In genomic region chr2:30606621-30607052, GRCm38 (mm10) we compare ENCODE assay signal across 10 mouse cellular contexts. TPM values are rescaled to one million over a fixed set of nuclear protein-coding genes. Genes with fewer than 3 reads are reported as not detected.
DNase-seq lines count a peak whose midpoint lies in the region; ATAC-seq and TF ChIP-seq lines count a peak whose summit lies in the region.
"Had no signal": no experiment of that assay in that cellular context is flagged by ENCODE, and none has a peak within 500 bp of the region (broad histone marks: within the 10 kb centered on the region; RNA-seq: fewer than 3 reads in every experiment).

No protein-coding gene starts in this region.

- no peak for TF ChIP-seq CTCF in stomach, postnatal 0 days (IDR thresholded peaks at IDR 0.05; ENCODE audit: low read depth)

- no peaks in the 10 kb centered on the region for H3K9me3 ChIP-seq in neural tube, embryonic 11.5 days (ENCODE audit: control insufficient read depth, low read length)
- no peaks in the 10 kb centered on the region for H3K9me3 ChIP-seq in hindbrain, embryonic 13.5 days
- no peaks in the 10 kb centered on the region for H3K9me3 ChIP-seq in limb, embryonic 12.5 days
- H3K9me3 ChIP-seq in stomach, postnatal 0 days (ENCODE audit: control insufficient read depth, low read length), result no peaks in the 10 kb centered on the region

- no peak for TF ChIP-seq EP300 in stomach, postnatal 0 days (optimal IDR thresholded peaks at IDR 0.05)

- no peak overlapping the region for H3K4me3 ChIP-seq in neural tube, embryonic 11.5 days (ENCODE audit: low read depth, low read length)
- no peak overlapping the region for H3K4me3 ChIP-seq in hindbrain, embryonic 13.5 days
- peak overlapping the region; percentile 18 for H3K4me3 ChIP-seq in limb, embryonic 12.5 days (replicated peaks)
- H3K4me3 ChIP-seq in stomach, postnatal 0 days (ENCODE audit: low read depth, low read length), result no peak overlapping the region

- peak; percentile 81 for DNase-seq in neural tube, embryonic 11.5 days (ENCODE audit: low spot score)
- DNase-seq in neural tube, embryonic 10.5 days (ENCODE audit: extremely low spot score, low spot score), result no peak
- DNase-seq in stomach, postnatal 0 days (ENCODE audit: low spot score), result no peak
- DNase-seq in layer of hippocampus, postnatal 14 days (ENCODE audit: low spot score in 2 of 2), result no peak
- DNase-seq in ovary, adult 18-20 months (ENCODE audit: low spot score), result no peak

- 9% methylated on average over 23 of the region's 23 CpGs for WGBS in neural tube, embryonic 11.5 days
- 2% methylated on average over 23 of the region's 23 CpGs for WGBS in hindbrain, embryonic 13.5 days
- 6% methylated on average over 23 of the region's 23 CpGs for WGBS in limb, embryonic 12.5 days
- WGBS in stomach, postnatal 0 days, result 20% methylated on average over 23 of the region's 23 CpGs

- peak overlapping the region; percentile 33; the same call in 1 of the 2 replicates for H3K9ac ChIP-seq in neural tube, embryonic 11.5 days (ENCODE audit: low read length)
- peak overlapping the region; percentile 63 for H3K9ac ChIP-seq in hindbrain, embryonic 13.5 days
- H3K9ac ChIP-seq in limb, embryonic 12.5 days (replicated peaks), result peak overlapping the region; percentile 47
- 0 out of 2 replicates have a peak overlapping the region, but pooled peaks have one; percentile 27 for H3K9ac ChIP-seq in stomach, postnatal 0 days (ENCODE audit: low read length)
- H3K9ac ChIP-seq: liver, embryonic 14.5 days had no signal

- no peaks in the 10 kb centered on the region for H3K36me3 ChIP-seq in neural tube, embryonic 11.5 days (ENCODE audit: control insufficient read depth, insufficient read depth, low read length)
- no peaks in the 10 kb centered on the region for H3K36me3 ChIP-seq in hindbrain, embryonic 13.5 days
- H3K36me3 ChIP-seq in limb, embryonic 12.5 days, result no peaks in the 10 kb centered on the region
- no peaks in the 10 kb centered on the region for H3K36me3 ChIP-seq in stomach, postnatal 0 days (ENCODE audit: control insufficient read depth, insufficient read depth, low read length)

- H3K4me1 ChIP-seq in neural tube, embryonic 11.5 days (ENCODE audit: control insufficient read depth, insufficient read depth, low read length), result peaks cover 32% of the 10 kb centered on the region
- peaks cover 76% of the 10 kb centered on the region for H3K4me1 ChIP-seq in hindbrain, embryonic 13.5 days (replicated peaks)
- peaks cover 58% of the 10 kb centered on the region for H3K4me1 ChIP-seq in limb, embryonic 12.5 days (replicated peaks)
- peaks cover 3% of the 10 kb centered on the region for H3K4me1 ChIP-seq in stomach, postnatal 0 days (replicated peaks; ENCODE audit: control insufficient read depth, insufficient read depth)

- H3K27me3 ChIP-seq in neural tube, embryonic 11.5 days (ENCODE audit: control insufficient read depth, insufficient read depth, low read length), result 0 out of 2 replicates have a peak, but pooled peaks cover 2% of the 10 kb centered on the region
- no peaks in the 10 kb centered on the region for H3K27me3 ChIP-seq in hindbrain, embryonic 13.5 days
- no peaks in the 10 kb centered on the region for H3K27me3 ChIP-seq in limb, embryonic 12.5 days
- H3K27me3 ChIP-seq in stomach, postnatal 0 days (ENCODE audit: control insufficient read depth, insufficient read depth, low read length), result no peaks in the 10 kb centered on the region
- H3K27me3 ChIP-seq: Patski had no signal

- peak; percentile 54 for ATAC-seq in neural tube, embryonic 11.5 days (ENCODE audit: insufficient read depth, low FRiP score, low TSS enrichment)
- peak; percentile 60 for ATAC-seq in hindbrain, embryonic 13.5 days (ENCODE audit: low FRiP score)
- no peak for ATAC-seq in limb, embryonic 12.5 days (ENCODE audit: insufficient number of reproducible peaks, insufficient read depth, low FRiP score, low TSS enrichment, low read depth)
- ATAC-seq in stomach, postnatal 0 days (ENCODE audit: low FRiP score, low TSS enrichment), result no peak
- no peak for ATAC-seq in megakaryocyte progenitor cell, adult 5-6 weeks (replicated peaks; ENCODE audit: poor library complexity)
- ATAC-seq: Patski had no signal

- H3K27ac ChIP-seq in neural tube, embryonic 11.5 days (ENCODE audit: low read depth, low read length), result peak overlapping the region; percentile 81
- H3K27ac ChIP-seq in hindbrain, embryonic 13.5 days, result peak overlapping the region; percentile 97
- peak overlapping the region; percentile 98 for H3K27ac ChIP-seq in limb, embryonic 12.5 days
- 0 out of 2 replicates have a peak overlapping the region, but pooled peaks have one; percentile 18 for H3K27ac ChIP-seq in stomach, postnatal 0 days (replicated peaks)
- H3K27ac ChIP-seq: liver, embryonic 14.5 days had no signal

- peak overlapping the region; percentile 15 for H3K4me2 ChIP-seq in neural tube, embryonic 11.5 days (ENCODE audit: low read depth)
- peak overlapping the region; percentile 37 for H3K4me2 ChIP-seq in hindbrain, embryonic 13.5 days
- H3K4me2 ChIP-seq in limb, embryonic 12.5 days, result peak overlapping the region; percentile 50
- 0 out of 2 replicates have a peak overlapping the region, but pooled peaks have one; percentile 3 for H3K4me2 ChIP-seq in stomach, postnatal 0 days (replicated peaks; ENCODE audit: low read depth)

RNA-seq across cellular contexts. Expression of gene Cstad, which starts 11.8 kb away (rescaled TPM):
- polyA plus RNA-seq in neural tube, embryonic 11.5 days (2014; fragmentation: Nextera tagmentation; extraction: Ambion mirVana), result 0.48 TPM in 1 of 2 replicates, not detected in the other
- polyA plus RNA-seq in hindbrain, embryonic 13.5 days (2015; fragmentation: Nextera tagmentation; extraction: Ambion mirVana), result 0.77 and 0.83 TPM in 2 replicates
- polyA plus RNA-seq in limb, embryonic 12.5 days (2016; fragmentation: Nextera tagmentation; extraction: Ambion mirVana), result 0.63 and 1.7 TPM in 2 replicates
- 0.57 and 0.63 TPM in 2 replicates for polyA plus RNA-seq in stomach, postnatal 0 days (2015; fragmentation: Nextera tagmentation; extraction: Ambion mirVana)
- total RNA-seq in megakaryocyte progenitor cell, adult 5-6 weeks (2015), result 1.3 TPM in 1 of 2 replicates, not detected in the other
- total RNA-seq in megakaryocyte progenitor cell, adult 5-6 weeks (2017), result not detected in 2 replicates
- total RNA-seq in layer of hippocampus, postnatal 14 days (2021), result 1 to 10 TPM; 7.5 to 9.3 TPM

Comparison
In these comparisons a context has a peak if more than half of its experiments do, and no peak if none do; other contexts are left out.
1. ATAC-seq: peak in neural tube, embryonic 11.5 days (single experiment) and hindbrain, embryonic 13.5 days (single experiment); none in limb, embryonic 12.5 days (single experiment), stomach, postnatal 0 days (single experiment) and megakaryocyte progenitor cell, adult 5-6 weeks (single experiment).
2. H3K27ac ChIP-seq: peak in every context shown above with its lines; median percentile 98 in limb, embryonic 12.5 days; 97 in hindbrain, embryonic 13.5 days; 81 in neural tube, embryonic 11.5 days; 18 in stomach, postnatal 0 days.
3. Peak in every context shown above with its lines, with median percentiles within 50 percentile points of each other: H3K4me2 ChIP-seq and H3K9ac ChIP-seq.